Mouse (Mus musculus): ENCODE data around the gene Chfr. TPM values are rescaled to one million over a fixed set of nuclear protein-coding genes. Genes with fewer than 3 reads are reported as not detected.

The Chfr gene
- polyA plus RNA-seq, 1 experiment from 2014 or later, result 39.9 TPM

GRCm38 (mm10) chr5:110102429-110102828 lies 33.2 kb upstream of the Chfr start:
- Histone ChIP-seq H3K36me3 (peaks cover 38% of the 10 kb centered on the region), H3K27ac (replicated peaks) (no peak overlapping the region), H3K27me3 (no peaks in the 10 kb centered on the region), H3K4me1 (peaks cover 37% of the 10 kb centered on the region), H3K9me3 (replicated peaks) (0 out of 2 replicates have a peak, but pooled peaks cover 3% of the 10 kb centered on the region), H3K4me3 (replicated peaks) (no peak overlapping the region), H3K4me2 (replicated peaks) (no peak overlapping the region), H3K9ac (no peak overlapping the region)
- ATAC-seq (ENCODE audit: insufficient number of reproducible peaks, low FRiP score, low TSS enrichment, low read depth), result no peak
- 90% methylated on average over 13 of the region's 13 CpGs for WGBS

DNA sequence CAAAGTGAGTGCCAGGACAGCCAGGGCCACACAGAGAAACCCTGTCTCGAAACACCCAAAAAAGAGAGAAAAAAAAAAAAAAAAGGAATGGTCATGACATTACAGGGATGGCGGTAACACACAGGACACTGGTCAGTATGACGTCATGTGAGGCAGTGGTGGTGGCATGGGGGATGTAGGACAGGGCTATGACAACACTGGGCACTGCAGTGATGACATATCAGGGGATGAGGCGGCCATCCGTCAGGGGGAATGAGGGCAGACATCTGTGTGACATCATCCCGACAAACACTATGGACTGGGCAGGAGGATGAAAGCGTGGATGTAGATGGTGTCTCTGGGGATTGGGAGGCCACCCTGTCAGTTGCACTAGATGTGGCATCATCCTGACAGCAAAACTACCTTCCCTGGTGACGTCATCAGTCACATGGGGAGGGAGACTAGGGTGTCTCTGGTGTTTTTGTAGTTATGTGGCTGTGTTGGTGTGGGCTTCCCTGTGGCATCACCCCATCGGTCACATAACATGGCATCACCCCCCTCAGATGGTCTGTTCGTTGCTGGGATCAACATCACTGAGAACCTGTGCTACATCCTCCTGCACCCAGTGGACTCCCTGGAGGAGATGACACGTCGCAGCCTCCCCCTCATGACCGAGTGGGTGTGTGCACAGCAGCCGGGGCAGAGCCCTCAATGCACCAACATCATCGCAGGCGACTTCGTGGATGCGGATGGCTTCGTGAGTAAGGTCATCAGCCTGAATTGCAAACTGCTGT lies 32.6 kb upstream of the Chfr start:
- H3K4me3 ChIP-seq (replicated peaks), result no peak overlapping the region
- WGBS, result 94% methylated on average over 19 of the region's 19 CpGs
- H3K36me3 ChIP-seq, result peaks cover 38% of the 10 kb centered on the region
- H3K4me2 ChIP-seq (replicated peaks), result no peak overlapping the region
- ATAC-seq (ENCODE audit: insufficient number of reproducible peaks, low FRiP score, low TSS enrichment, low read depth), result no peak
- no peak overlapping the region for H3K27ac ChIP-seq (replicated peaks)
- 0 out of 2 replicates have a peak, but pooled peaks cover 3% of the 10 kb centered on the region for H3K9me3 ChIP-seq (replicated peaks)
- no peak overlapping the region for H3K9ac ChIP-seq
- peaks cover 37% of the 10 kb centered on the region for H3K4me1 ChIP-seq
- H3K27me3 ChIP-seq, result no peaks in the 10 kb centered on the region

GRCm38 (mm10) chr5:110103901-110104615 lies 31.6 kb upstream of the Chfr start:
- Histone ChIP-seq H3K4me1 (peaks cover 37% of the 10 kb centered on the region), H3K4me2 (replicated peaks) (no peak overlapping the region), H3K9ac (no peak overlapping the region), H3K9me3 (replicated peaks) (0 out of 2 replicates have a peak, but pooled peaks cover 3% of the 10 kb centered on the region), H3K27me3 (no peaks in the 10 kb centered on the region), H3K4me3 (replicated peaks) (no peak overlapping the region), H3K27ac (replicated peaks) (no peak overlapping the region), H3K36me3 (peaks cover 38% of the 10 kb centered on the region)
- WGBS, result 95% methylated on average over 27 of the region's 27 CpGs
- ATAC-seq (ENCODE audit: insufficient number of reproducible peaks, low FRiP score, low TSS enrichment, low read depth), result no peak

DNA sequence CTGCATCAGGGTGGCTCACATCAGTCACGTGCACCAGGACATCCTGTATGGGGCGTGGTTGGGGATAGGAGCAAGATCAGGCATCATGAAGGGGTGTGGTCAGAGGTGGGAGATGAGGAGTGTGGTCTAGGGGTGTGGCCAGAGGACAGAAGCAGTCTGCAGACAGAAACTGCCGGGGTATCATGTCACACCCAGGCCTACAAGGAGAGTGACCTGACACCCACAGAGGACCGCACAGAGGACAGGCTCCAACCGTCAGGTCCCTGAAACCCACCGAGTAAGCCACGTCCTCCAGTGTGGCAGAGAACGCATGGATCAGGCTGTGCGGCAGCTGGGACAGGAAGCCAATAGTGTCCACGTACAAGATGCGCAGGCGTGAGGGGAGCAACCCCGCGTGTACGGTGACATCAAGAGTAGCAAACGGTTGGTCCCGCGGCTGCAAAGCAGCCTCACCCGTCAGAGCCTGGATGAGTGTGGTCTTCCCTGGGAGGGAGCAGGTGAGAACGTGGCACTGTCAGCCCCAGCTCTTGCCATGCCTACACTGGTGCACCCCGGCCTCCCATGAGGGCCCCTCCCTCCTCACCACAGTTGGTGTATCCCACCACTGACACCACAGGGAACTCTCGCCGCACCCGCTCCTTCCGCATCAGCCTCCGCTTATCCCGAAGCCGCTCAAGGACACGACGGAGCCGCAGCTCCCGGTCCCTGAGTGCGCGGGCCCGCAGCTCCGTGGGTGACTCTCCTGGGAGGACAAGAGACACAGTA lies 30.8 kb upstream of the Chfr start:
- H3K36me3 ChIP-seq, result peaks cover 38% of the 10 kb centered on the region
- ATAC-seq (ENCODE audit: insufficient number of reproducible peaks, low FRiP score, low TSS enrichment, low read depth), result no peak
- WGBS, result 95% methylated on average over 36 of the region's 36 CpGs
- H3K4me1 ChIP-seq, result peaks cover 37% of the 10 kb centered on the region
- H3K27ac ChIP-seq (replicated peaks), result no peak overlapping the region
- H3K9ac ChIP-seq, result no peak overlapping the region
- no peak overlapping the region for H3K4me3 ChIP-seq (replicated peaks)
- H3K9me3 ChIP-seq (replicated peaks), result 0 out of 2 replicates have a peak, but pooled peaks cover 3% of the 10 kb centered on the region
- H3K27me3 ChIP-seq, result no peaks in the 10 kb centered on the region
- H3K4me2 ChIP-seq (replicated peaks), result no peak overlapping the region

- 0 out of 2 replicates have a peak, but pooled peaks cover 3% of the 10 kb centered on the region for H3K9me3 ChIP-seq (replicated peaks)
- H3K4me2 ChIP-seq (replicated peaks), result peak overlapping the region; percentile 80
- no peaks in the 10 kb centered on the region for H3K27me3 ChIP-seq
- no peak for ATAC-seq (ENCODE audit: insufficient number of reproducible peaks, low FRiP score, low TSS enrichment, low read depth)
- peaks cover 25% of the 10 kb centered on the region for H3K4me1 ChIP-seq
- peaks cover 38% of the 10 kb centered on the region for H3K36me3 ChIP-seq
- no peak overlapping the region for H3K27ac ChIP-seq (replicated peaks)
- peak overlapping the region; percentile 77 for H3K4me3 ChIP-seq (replicated peaks)
- WGBS, result 94% methylated on average over 26 of the region's 26 CpGs
- H3K9ac ChIP-seq, result no peak overlapping the region
Observed at GRCm38 (mm10) chr5:110106140-110106871, 29.3 kb upstream of the Chfr start.

DNA sequence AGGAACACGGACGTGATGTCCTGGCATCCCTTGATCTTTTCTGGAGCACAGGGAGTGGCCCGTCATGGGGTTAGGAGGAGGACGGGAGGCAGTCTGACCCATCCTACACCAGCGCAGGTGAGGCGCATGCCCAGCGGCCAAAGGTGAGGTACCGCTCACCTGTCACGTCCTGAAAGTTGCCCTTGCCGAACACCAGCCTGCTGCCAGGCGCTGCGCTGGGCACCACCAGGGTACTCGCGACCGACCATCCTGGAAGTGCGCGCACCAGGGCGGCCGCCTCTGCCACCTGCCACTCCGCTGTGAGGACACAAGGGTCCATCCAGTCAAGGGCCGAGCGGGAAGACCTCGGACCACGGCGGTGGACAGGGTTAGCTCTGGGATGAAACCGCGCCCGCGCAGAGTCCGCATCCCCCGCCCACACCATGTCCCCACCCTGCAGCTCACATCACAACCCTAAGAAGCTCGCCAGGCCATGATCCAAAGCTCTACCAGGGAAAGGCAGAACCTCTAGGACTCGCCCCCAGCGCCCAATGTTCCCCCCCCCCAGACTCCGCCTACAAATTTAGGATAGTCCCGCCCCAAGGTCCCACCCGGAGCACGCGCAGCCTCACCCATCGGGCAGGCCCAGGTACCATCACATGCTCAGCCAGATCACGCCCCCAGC lies 28.6 kb upstream of the Chfr start:
- WGBS, result 13% methylated on average over 41 of the region's 41 CpGs

GRCm38 (mm10) chr5:110107581-110108304 lies 27.9 kb upstream of the Chfr start, which contains the start of gene Gtpbp6:
Gene Gtpbp6 (minus strand): TSS chr5:110108197.
- Histone ChIP-seq H3K9ac (peak within 1 kb of the TSS; percentile 77), H3K4me2 (replicated peaks) (peak within 1 kb of the TSS; percentile 80), H3K36me3 (peaks cover 42% of the 10 kb centered on the region), H3K4me3 (replicated peaks) (peak within 1 kb of the TSS; percentile 77), H3K4me1 (peaks cover 15% of the 10 kb centered on the region), H3K27ac (replicated peaks) (peak within 1 kb of the TSS; percentile 99), H3K9me3 (replicated peaks) (0 out of 2 replicates have a peak, but pooled peaks cover 3% of the 10 kb centered on the region), H3K27me3 (no peaks in the 10 kb centered on the region)
- WGBS, result under 1% methylated on average over 71 of the region's 71 CpGs
- peak; percentile 90 for ATAC-seq (ENCODE audit: insufficient number of reproducible peaks, low FRiP score, low TSS enrichment, low read depth)

More for the DNA sequence above, 28.6 kb upstream of the Chfr start:
- H3K4me1 ChIP-seq, result peaks cover 18% of the 10 kb centered on the region
- peak overlapping the region; percentile 77 for H3K4me3 ChIP-seq (replicated peaks)
- H3K27ac ChIP-seq (replicated peaks), result peak overlapping the region; percentile 99
- H3K36me3 ChIP-seq, result peaks cover 38% of the 10 kb centered on the region
- H3K9ac ChIP-seq, result peak overlapping the region; percentile 77
- H3K4me2 ChIP-seq (replicated peaks), result peak overlapping the region; percentile 80
- no peaks in the 10 kb centered on the region for H3K27me3 ChIP-seq
- H3K9me3 ChIP-seq (replicated peaks), result 0 out of 2 replicates have a peak, but pooled peaks cover 3% of the 10 kb centered on the region
- peak; percentile 25; the same call in 1 of the 2 replicates for ATAC-seq (ENCODE audit: insufficient number of reproducible peaks, low FRiP score, low TSS enrichment, low read depth)

- Histone ChIP-seq H3K36me3 (peaks cover 43% of the 10 kb centered on the region), H3K4me3 (replicated peaks) (peak overlapping the region; percentile 77), H3K9me3 (replicated peaks) (0 out of 2 replicates have a peak, but pooled peaks cover 3% of the 10 kb centered on the region), H3K9ac (peak overlapping the region; percentile 77; the same call in 1 of the 2 replicates), H3K4me1 (peaks cover 15% of the 10 kb centered on the region), H3K4me2 (replicated peaks) (peak overlapping the region; percentile 80), H3K27ac (replicated peaks) (peak overlapping the region; percentile 99), H3K27me3 (no peaks in the 10 kb centered on the region)
- under 1% methylated on average over 7 of the region's 7 CpGs for WGBS
- ATAC-seq (ENCODE audit: insufficient number of reproducible peaks, low FRiP score, low TSS enrichment, low read depth), result no peak
Observed at GRCm38 (mm10) chr5:110108305-110108628, 27.4 kb upstream of the Chfr start.

- ATAC-seq (ENCODE audit: insufficient number of reproducible peaks, low FRiP score, low TSS enrichment, low read depth), result peak; percentile 42
- H3K36me3 ChIP-seq, result peaks cover 37% of the 10 kb centered on the region
- peak within 1 kb of the TSS; percentile 58 for H3K9ac ChIP-seq
- peak within 1 kb of the TSS; percentile 67 for H3K4me2 ChIP-seq (replicated peaks)
- peaks cover 15% of the 10 kb centered on the region for H3K4me1 ChIP-seq
- WGBS, result 2% methylated on average over 12 of the region's 12 CpGs
- no peaks in the 10 kb centered on the region for H3K27me3 ChIP-seq
- H3K4me3 ChIP-seq (replicated peaks), result peak within 1 kb of the TSS; percentile 69
- peak within 1 kb of the TSS; percentile 78 for H3K27ac ChIP-seq (replicated peaks)
- 0 out of 2 replicates have a peak, but pooled peaks cover 3% of the 10 kb centered on the region for H3K9me3 ChIP-seq (replicated peaks)
Observed at GRCm38 (mm10) chr5:110109991-110110441, 25.6 kb upstream of the Chfr start, which contains the start of gene Zfp605. Gene Zfp605 (plus strand): TSS chr5:110110092.

All from embryonic facial prominence, embryonic 15.5 days (tissue).